Mouse (Mus musculus) small intestine, adult 2 months (tissue): Measurements from ENCODE around the gene Cdr2. TPM values are rescaled to one million over a fixed set of nuclear protein-coding genes. Genes with fewer than 3 reads are reported as not detected.
"Not testable (repeated sequence)": the region's sequence is repeated elsewhere in the genome, so short reads cannot be mapped to it uniquely, and the experiment has no call there.

Experiments
- H3K27ac ChIP-seq: fragments of 200-500 bp; 2 replicates; pipeline ENCODE4 v1.5.1; 2012; ENCODE audit warnings: low read depth, low read length, control low read depth, inconsistent platforms; ENCODE audit not compliant: insufficient read depth
- H3K27me3 ChIP-seq: fragments of 200-500 bp; 2 replicates; pipeline ENCODE4 v1.6.1; 2012; ENCODE audit warnings: mild to moderate bottlenecking, moderate library complexity, low read length, inconsistent platforms; ENCODE audit not compliant: control insufficient read depth, insufficient read depth
- H3K36me3 ChIP-seq: fragments of 200-500 bp; 2 replicates; pipeline ENCODE4 v1.6.1; 2012; ENCODE audit warnings: mild to moderate bottlenecking, low read length, control low read depth, inconsistent platforms; ENCODE audit not compliant: control insufficient read depth, insufficient read depth
- H3K4me1 ChIP-seq: fragments of 200-500 bp; 2 replicates; pipeline ENCODE4 v1.6.1; 2012; ENCODE audit warnings: low read length, inconsistent platforms, mixed read lengths; ENCODE audit not compliant: control insufficient read depth, insufficient read depth, insufficient read length
- H3K4me3 ChIP-seq: fragments of 200-500 bp; 2 replicates; pipeline ENCODE4 v1.5.1; 2012; ENCODE audit warnings: low read depth, mild to moderate bottlenecking, control low read depth, inconsistent platforms, low read length, moderate library complexity
- CTCF ChIP-seq: fragments of 200-500 bp; IDR thresholded peaks from 2 replicates; pipeline ENCODE4 v1.5.1; 2012; ENCODE audit warnings: low read depth, mild to moderate bottlenecking, control low read depth, inconsistent platforms, low read length, moderate library complexity, mixed read lengths; ENCODE audit not compliant: insufficient replicate concordance, insufficient read length; ENCODE audit errors: extremely low read depth
- POLR2A ChIP-seq: fragments of 200-500 bp; IDR thresholded peaks from 2 replicates; pipeline ENCODE4 v1.6.1; 2012; ENCODE audit warnings: low read depth, mild to moderate bottlenecking, control low read depth, inconsistent platforms, low read length, moderate library complexity
- WGBS: fragments of 180-500 bp; shearing (Covaris S2); methylation state at CpG from one replicate; pipeline ENCODE4 v1.1.7; 2018; 5-methylcytosine and 5-hydroxymethylcytosine counted together
- polyA plus RNA-seq: library from polyadenylated mRNA; depleted of rRNA; stranded (reverse); fragments of >200 nt; gene quantifications from 2 replicates; pipeline ENCODE4 v1.2.3, GENCODE M21; 2012; rRNA removed

Cdr2 gene
- 37.1 and 51.7 TPM in 2 replicates for polyA plus RNA-seq

- peak within 1 kb of the TSS; percentile 79 for H3K27ac ChIP-seq
- H3K27me3 ChIP-seq = no peaks in the 10 kb centered on the region
- H3K4me1 ChIP-seq = peaks cover 3% of the 10 kb centered on the region
- no peaks in the 10 kb centered on the region for H3K36me3 ChIP-seq
- peak within 1 kb of the TSS; percentile 80 for H3K4me3 ChIP-seq
- WGBS = under 1% methylated on average over 46 of the region's 46 CpGs
- peak; percentile 94 for TF ChIP-seq POLR2A
- TF ChIP-seq CTCF = no peak
Observed at GRCm38 (mm10) chr7:120982200-120982841, at the start of gene Cdr2, which contains the start of gene Mfsd13b. TSS of gene Cdr2 (minus strand) at chr7:120982312. TSS of gene Mfsd13b (plus strand) at chr7:120982509.

GRCm38 (mm10) chr7:121029947-121030346 lies 47.8 kb upstream of the Cdr2 start:
- not testable (repeated sequence) for H3K27ac ChIP-seq, H3K27me3 ChIP-seq, H3K4me3 ChIP-seq, H3K4me1 ChIP-seq, H3K36me3 ChIP-seq

- 0 out of 2 replicates have a peak, but pooled peaks cover 3% of the 10 kb centered on the region for H3K27me3 ChIP-seq
- no peaks in the 10 kb centered on the region for H3K4me1 ChIP-seq
- no peak overlapping the region for H3K27ac ChIP-seq
- TF ChIP-seq CTCF (no peak), POLR2A (no peak)
- WGBS = 34% methylated on average over 3 of the region's 3 CpGs
- H3K4me3 ChIP-seq = no peak overlapping the region
- no peaks in the 10 kb centered on the region for H3K36me3 ChIP-seq
Observed at GRCm38 (mm10) chr7:121026300-121026699, 44.2 kb upstream of the Cdr2 start.

GRCm38 (mm10) chr7:121025221-121026008 lies 43.3 kb upstream of the Cdr2 start:
- TF ChIP-seq CTCF (no peak), POLR2A (no peak)
- H3K27ac ChIP-seq = no peak overlapping the region
- H3K4me1 ChIP-seq = no peaks in the 10 kb centered on the region
- no peak overlapping the region for H3K4me3 ChIP-seq
- no peaks in the 10 kb centered on the region for H3K36me3 ChIP-seq
- WGBS = 62% methylated on average over 6 of the region's 6 CpGs
- 0 out of 2 replicates have a peak, but pooled peaks cover 3% of the 10 kb centered on the region for H3K27me3 ChIP-seq

- Histone ChIP-seq H3K27ac (no peak overlapping the region), H3K4me3 (no peak overlapping the region), H3K4me1 (no peaks in the 10 kb centered on the region), H3K27me3 (0 out of 2 replicates have a peak, but pooled peaks cover 3% of the 10 kb centered on the region), H3K36me3 (no peaks in the 10 kb centered on the region)
- TF ChIP-seq POLR2A (no peak), CTCF (peak; percentile 57; the same call in 1 of the 2 replicates)
- WGBS = 30% methylated on average over 8 of the region's 8 CpGs
Observed at GRCm38 (mm10) chr7:121020277-121020676, 38.2 kb upstream of the Cdr2 start.

- Histone ChIP-seq H3K27me3 (no peaks in the 10 kb centered on the region), H3K4me1 (no peaks in the 10 kb centered on the region), H3K4me3 (no peak overlapping the region), H3K27ac (no peak overlapping the region), H3K36me3 (no peaks in the 10 kb centered on the region)
- WGBS = 85% methylated on average over 3 of the region's 3 CpGs
- no peak for TF ChIP-seq CTCF
- no peak for TF ChIP-seq POLR2A
Observed at GRCm38 (mm10) chr7:121018778-121019177, 36.7 kb upstream of the Cdr2 start.

GRCm38 (mm10) chr7:121014486-121014885 lies 32.4 kb upstream of the Cdr2 start:
- H3K4me1 ChIP-seq = no peaks in the 10 kb centered on the region
- WGBS = 86% methylated on average over 10 of the region's 10 CpGs
- no peaks in the 10 kb centered on the region; the same call in 1 of the 2 replicates for H3K27me3 ChIP-seq
- no peaks in the 10 kb centered on the region for H3K36me3 ChIP-seq
- H3K4me3 ChIP-seq = no peak overlapping the region
- TF ChIP-seq POLR2A = no peak
- TF ChIP-seq CTCF = no peak
- no peak overlapping the region for H3K27ac ChIP-seq
